Mouse (Mus musculus) thymus, postnatal 4 days (tissue): ENCODE results near the gene Narfl.
"Not testable (repeated sequence)": the region's sequence is repeated elsewhere in the genome, so short reads cannot be mapped to it uniquely, and the experiment has no call there.

ENCODE experiments used
- DNase-seq: peaks from one replicate; pipeline ENCODE4 v3.0.0; 2021

Narfl gene

GRCm38 (mm10) chr17:25807452-25807851 lies 33.9 kb downstream of the Narfl start:
- not testable (repeated sequence) for DNase-seq

- DNase-seq = no peak
Measured at GRCm38 (mm10) chr17:25808028-25808427, 34.5 kb downstream of the Narfl start.

- peak; percentile 60 for DNase-seq
Measured at GRCm38 (mm10) chr17:25808789-25809605, 35.4 kb downstream of the Narfl start, which contains the start of gene Fbxl16. Fbxl16 (plus strand) TSS chr17:25809085.

- DNase-seq = no peak
Measured at GRCm38 (mm10) chr17:25809606-25810340, 36.2 kb downstream of the Narfl start.

DNA sequence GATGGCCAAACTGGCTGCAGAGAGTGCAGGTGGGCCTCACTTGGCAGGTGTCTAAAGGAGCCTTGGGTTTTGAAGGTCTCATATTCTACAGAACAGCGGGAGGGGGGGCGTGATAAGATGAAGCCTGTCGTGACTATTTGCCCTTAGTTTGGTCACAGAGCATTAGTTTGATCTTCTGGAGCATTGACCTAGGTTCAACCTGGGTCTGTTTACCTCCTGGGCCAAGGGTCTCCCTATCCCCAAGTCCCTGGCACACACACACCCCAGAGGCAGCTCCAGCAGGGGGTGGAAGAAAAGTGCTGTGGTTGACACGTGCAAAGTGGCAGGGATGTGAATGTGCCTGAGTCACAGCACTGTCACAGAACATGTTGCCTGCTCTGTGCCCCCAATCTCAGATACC lies 37.3 kb downstream of the Narfl start:
- no peak for DNase-seq

- peak; percentile 93 for DNase-seq
Measured at GRCm38 (mm10) chr17:25813471-25813870, 39.9 kb downstream of the Narfl start.

DNA sequence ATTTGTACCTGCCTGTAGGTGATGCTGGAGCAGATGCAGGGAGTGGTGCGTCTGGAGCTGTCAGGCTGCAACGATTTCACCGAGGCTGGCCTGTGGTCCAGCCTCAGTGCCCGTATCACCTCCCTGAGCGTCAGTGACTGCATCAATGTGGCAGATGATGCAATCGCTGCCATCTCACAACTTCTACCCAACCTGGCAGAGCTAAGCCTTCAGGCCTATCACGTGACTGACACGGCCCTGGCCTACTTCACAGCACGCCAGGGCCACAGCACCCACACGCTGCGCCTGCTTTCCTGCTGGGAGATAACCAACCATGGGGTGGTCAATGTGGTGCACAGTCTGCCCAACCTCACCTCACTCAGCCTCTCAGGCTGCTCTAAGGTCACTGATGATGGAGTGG lies 44.1 kb downstream of the Narfl start:
- no peak for DNase-seq

- no peak for DNase-seq
Measured at GRCm38 (mm10) chr17:25818851-25819780, 45.5 kb downstream of the Narfl start.

- peak; percentile 78 for DNase-seq
Measured at GRCm38 (mm10) chr17:25823452-25823851, 49.9 kb downstream of the Narfl start, which contains the start of gene Wdr24. Wdr24 (plus strand) TSS chr17:25823627.

GRCm38 (mm10) chr17:25824362-25825142 lies 51.0 kb downstream of the Narfl start:
- DNase-seq = no peak

GRCm38 (mm10) chr17:25825311-25825710 lies 51.7 kb downstream of the Narfl start:
- no peak for DNase-seq

DNA sequence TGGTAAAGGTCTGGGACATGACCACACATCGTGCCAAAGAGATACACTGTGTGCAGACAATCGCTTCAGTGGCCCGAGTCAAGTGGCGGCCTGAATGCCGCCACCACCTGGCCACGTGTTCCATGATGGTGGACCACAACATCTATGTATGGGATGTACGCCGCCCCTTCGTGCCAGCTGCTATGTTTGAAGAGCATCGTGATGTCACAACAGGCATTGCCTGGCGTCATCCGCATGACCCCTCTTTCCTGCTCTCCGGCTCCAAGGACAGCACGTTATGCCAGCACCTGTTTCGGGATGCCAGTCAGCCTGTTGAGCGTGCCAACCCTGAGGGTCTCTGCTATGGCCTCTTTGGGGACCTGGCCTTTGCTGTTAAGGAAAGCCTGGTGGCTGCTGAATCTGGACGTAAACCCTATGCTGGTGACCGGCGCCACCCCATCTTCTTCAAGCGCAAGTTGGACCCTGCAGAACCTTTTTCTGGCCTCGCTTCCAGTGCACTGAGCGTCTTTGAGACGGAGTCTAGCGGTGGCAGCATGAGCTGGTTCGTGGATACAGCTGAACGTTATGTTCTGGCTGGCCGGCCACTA lies 52.5 kb downstream of the Narfl start:
- DNase-seq = no peak

DNA sequence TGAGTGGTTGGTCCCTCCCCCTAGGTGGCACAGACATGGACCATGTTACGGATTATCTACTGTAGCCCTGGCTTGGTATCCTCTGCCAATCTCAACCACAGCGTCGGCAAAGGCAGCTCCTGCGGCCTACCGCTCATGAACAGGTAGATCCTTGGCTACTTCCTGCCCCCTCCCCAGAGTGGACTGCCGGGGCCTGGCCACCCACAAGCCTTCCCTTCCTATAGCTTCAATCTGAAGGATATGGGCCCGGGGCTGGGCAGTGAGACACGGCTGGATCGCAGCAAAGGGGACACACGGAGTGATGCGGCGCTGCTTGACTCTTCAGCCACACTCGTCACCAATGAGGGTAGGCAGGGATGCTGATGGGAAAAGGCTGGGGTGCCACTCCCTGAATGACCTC lies 53.4 kb downstream of the Narfl start:
- DNase-seq = no peak

- DNase-seq = no peak
Measured at GRCm38 (mm10) chr17:25827546-25828222, 54.1 kb downstream of the Narfl start.

- no peak for DNase-seq
Measured at GRCm38 (mm10) chr17:25828223-25828594, 54.6 kb downstream of the Narfl start.

DNA sequence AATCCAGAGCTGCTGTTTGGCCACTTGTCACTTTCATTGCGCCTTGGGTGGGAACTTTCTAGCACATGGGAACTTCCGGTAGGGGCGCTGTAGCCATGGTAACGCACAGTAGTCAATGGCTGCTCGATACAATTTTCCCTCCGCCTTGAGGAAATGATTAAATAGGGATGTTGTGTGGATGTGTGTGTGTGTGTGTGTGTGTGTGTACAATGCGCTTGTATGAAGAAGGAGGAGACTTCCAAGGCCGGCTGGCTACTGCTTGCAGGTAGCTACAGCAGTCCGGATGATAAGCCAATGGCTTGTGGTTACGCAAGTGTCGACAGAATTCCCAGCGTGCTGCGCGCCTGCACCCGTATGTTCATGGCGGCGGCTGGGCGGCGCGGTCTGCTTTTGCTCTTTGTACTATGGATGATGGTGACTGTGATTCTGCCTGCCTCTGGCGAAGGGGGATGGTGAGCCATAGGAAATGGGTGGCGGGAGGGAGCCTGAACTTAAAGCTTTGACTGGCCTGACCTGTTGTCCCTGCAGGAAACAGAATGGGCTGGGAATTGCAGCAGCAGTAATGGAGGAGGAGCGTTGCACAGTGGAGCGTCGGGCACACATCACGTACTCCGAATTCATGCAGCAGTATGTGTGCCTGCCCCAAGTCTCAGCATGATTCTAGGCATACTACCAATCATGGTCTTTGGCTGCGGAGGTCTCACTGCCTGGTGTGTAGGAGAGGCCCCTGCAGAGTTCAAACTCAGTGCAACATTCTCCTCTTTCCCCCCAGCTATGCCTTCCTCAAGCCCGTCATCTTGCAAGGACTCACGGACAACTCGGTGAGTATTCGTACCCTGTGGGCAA lies 55.4 kb downstream of the Narfl start, which contains the start of gene Jmjd8:
Gene Jmjd8, plus strand, starts transcription at position 156 of the 846 bp plus-strand sequence.
- DNase-seq = peak; percentile 83

DNA sequence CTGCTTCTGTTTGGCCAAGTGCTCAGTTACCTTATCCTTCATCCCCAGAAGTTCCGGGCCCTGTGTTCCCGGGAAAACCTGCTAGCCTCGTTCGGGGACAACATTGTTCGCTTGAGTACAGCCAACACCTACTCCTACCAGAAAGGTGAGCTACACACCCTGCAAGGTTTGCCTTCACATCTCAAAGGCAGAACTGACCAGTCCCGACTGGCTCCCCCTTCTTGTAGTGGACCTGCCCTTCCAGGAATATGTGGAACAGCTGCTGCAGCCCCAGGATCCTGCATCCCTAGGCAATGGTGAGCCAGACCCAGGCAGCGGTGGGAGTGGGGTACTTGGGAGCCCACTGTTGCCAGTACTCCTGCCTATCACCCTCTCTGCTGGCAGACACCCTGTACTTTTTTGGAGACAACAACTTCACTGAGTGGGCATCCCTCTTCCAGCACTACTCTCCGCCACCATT lies 56.0 kb downstream of the Narfl start:
- no peak for DNase-seq

- no peak for DNase-seq
Measured at GRCm38 (mm10) chr17:25830200-25830753, 56.7 kb downstream of the Narfl start.

DNA sequence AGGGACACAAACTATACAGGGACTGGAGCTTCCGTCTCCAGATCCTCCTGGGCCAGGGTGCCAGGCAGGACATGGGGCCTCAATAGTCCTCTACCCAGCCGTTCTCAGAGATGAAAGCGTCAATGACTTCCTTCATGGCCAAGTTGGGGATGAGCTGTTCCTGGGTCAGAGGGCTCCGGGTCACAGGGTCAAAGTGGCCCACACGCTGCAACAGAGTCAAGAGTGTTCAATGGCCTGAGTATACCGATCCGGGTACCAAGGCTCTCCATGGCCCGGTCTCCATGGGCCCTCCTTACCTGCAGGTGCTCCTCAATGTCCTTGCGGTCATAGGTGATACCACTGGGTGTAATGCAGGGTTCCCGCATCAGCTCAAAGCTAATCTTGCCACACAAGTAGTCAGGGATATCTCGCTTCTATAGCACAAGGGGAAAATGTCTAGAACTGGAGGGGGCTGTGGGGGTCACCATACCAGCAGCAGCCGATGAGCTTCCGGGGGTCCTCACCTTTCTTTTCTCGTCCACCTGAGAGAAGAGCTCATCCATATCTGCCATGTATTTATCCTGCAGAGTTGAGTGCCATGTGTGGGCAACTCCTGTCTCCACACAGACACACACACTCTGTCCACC lies 57.3 kb downstream of the Narfl start:
- no peak for DNase-seq
